Mouse (Mus musculus) megakaryocyte, embryonic 14.5 days (primary cell): ENCODE data around the gene Ccl2.

Source experiments
- FLI1 ChIP-seq: IDR thresholded peaks from 2 replicates; pipeline ENCODE4 v1.6.1; 2012; ENCODE audit warnings: low read length, inconsistent platforms, mixed read lengths
- GATA1 ChIP-seq: IDR thresholded peaks from 3 replicates; pipeline ENCODE4 v1.6.1; 2012; ENCODE audit warnings: mixed read lengths, low read length, inconsistent platforms, borderline replicate concordance

DNA sequence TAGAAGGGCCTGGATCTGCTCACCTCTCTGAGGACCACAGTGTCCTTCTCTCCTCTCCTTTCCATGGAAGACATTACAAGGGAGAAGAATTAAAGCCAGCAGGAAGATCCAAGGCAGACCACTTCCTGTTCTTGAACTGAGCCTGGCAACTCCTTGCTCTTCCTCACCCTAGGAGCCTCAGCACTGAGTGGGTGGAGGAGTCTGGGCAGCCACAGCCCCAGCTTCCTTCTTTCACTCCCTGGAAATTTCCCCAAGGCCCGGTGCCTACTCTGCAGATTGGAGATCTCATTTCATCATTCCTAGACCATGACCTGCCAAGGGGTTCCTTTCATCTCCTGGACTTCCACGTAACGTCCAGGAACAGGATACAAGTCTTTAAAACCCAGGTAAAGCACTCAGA, 37.6 kb downstream of the Ccl2 start:
- no peak for TF ChIP-seq GATA1
- TF ChIP-seq FLI1: no peak
